Mouse (Mus musculus) kidney, adult 2 months (tissue): ENCODE results near the gene Mbtd1. TPM values are rescaled to one million over a fixed set of nuclear protein-coding genes. Genes with fewer than 3 reads are reported as not detected.
"Not testable (repeated sequence)": the region's sequence is repeated elsewhere in the genome, so short reads cannot be mapped to it uniquely, and the experiment has no call there.

Experiments used
- DNase-seq: peaks from one replicate; pipeline ENCODE4 v3.0.0; 2021
- H3K27ac ChIP-seq: fragments of 200-500 bp; 2 replicates; pipeline ENCODE4 v1.5.1; 2012; ENCODE audit warnings: low read depth, low read length, control low read depth, inconsistent platforms; ENCODE audit not compliant: insufficient read depth
- H3K27me3 ChIP-seq: fragments of 200-500 bp; replicated peaks from 2 replicates; pipeline ENCODE4 v1.6.1; 2012; ENCODE audit warnings: mild to moderate bottlenecking, moderate library complexity, low read length, inconsistent platforms; ENCODE audit not compliant: control insufficient read depth, insufficient read depth
- H3K36me3 ChIP-seq: fragments of 200-500 bp; 2 replicates; pipeline ENCODE4 v1.6.1; 2012; ENCODE audit warnings: mild to moderate bottlenecking, moderate library complexity, low read length, inconsistent platforms; ENCODE audit not compliant: control insufficient read depth, insufficient read depth
- H3K4me1 ChIP-seq: fragments of 200-500 bp; 2 replicates; pipeline ENCODE4 v1.6.1; 2011; ENCODE audit warnings: low read length; ENCODE audit not compliant: control insufficient read depth, insufficient read depth
- H3K4me3 ChIP-seq: fragments of 200-500 bp; 2 replicates; pipeline ENCODE4 v1.5.1; 2011; ENCODE audit warnings: mild to moderate bottlenecking, low read depth, low read length, control low read depth; ENCODE audit not compliant: insufficient read depth
- CTCF ChIP-seq: fragments of 200-500 bp; conservative IDR thresholded peaks from 2 replicates; pipeline ENCODE4 v1.5.1; 2011; ENCODE audit warnings: low read depth, mild to moderate bottlenecking, control low read depth, low read length, moderate library complexity, mixed read lengths; ENCODE audit not compliant: insufficient read depth, insufficient read length
- POLR2A ChIP-seq: fragments of 200-500 bp; IDR thresholded peaks from one replicate; pipeline ENCODE4 v1.6.1; 2011; ENCODE audit warnings: low read depth, low read length, control low read depth
- whole genome bisulfite sequencing: fragments of 180-500 bp; shearing (Covaris S2); methylation state at CpG from one replicate; pipeline ENCODE4 v1.1.7; 2018; 5-methylcytosine and 5-hydroxymethylcytosine counted together
- polyA plus RNA-seq: library from polyadenylated mRNA; depleted of rRNA; stranded (reverse); fragments of >200 nt; gene quantifications from 2 replicates; pipeline ENCODE4 v1.2.3, GENCODE M21; 2012

Gene Mbtd1
- polyA plus RNA-seq, 1 experiment: 5.1 TPM

DNA sequence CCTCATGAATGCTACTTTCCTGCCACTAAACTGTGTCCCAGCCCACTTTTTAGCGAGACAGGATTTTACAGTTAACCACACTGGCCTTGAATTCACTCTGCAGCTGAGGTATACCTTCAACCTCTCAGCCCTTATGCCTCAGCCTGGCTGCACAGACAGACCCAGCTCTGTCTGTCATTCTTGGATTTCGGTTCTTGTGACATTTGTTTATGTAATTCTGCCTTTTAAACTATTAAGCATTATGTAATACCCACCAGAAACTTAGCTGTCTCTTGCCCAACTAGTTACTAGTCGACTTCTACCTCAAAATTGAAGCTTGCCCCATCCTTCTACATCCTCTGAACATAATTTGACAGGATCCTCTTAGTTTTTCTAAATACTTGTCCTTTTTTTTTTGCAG, 22.2 kb downstream of the Mbtd1 start:
- Histone ChIP-seq H3K4me1 (peaks cover 2% of the 10 kb centered on the region; the same call in 1 of the 2 replicates), H3K36me3 (peaks cover 7% of the 10 kb centered on the region), H3K27me3 (no peaks in the 10 kb centered on the region), H3K4me3 (no peak overlapping the region), H3K27ac (no peak overlapping the region)
- DNase-seq: no peak
- WGBS: 54% methylated on average over 3 of the region's 3 CpGs
- no peak for TF ChIP-seq CTCF
- no peak for TF ChIP-seq POLR2A

- H3K4me1 ChIP-seq: peaks cover 2% of the 10 kb centered on the region; the same call in 1 of the 2 replicates
- H3K36me3 ChIP-seq: peaks cover 7% of the 10 kb centered on the region
- no peak overlapping the region for H3K4me3 ChIP-seq
- 83% methylated on average over 9 of the region's 9 CpGs for WGBS
- H3K27ac ChIP-seq: no peak overlapping the region
- H3K27me3 ChIP-seq: no peaks in the 10 kb centered on the region
- no peak for TF ChIP-seq CTCF
- TF ChIP-seq POLR2A: no peak
- DNase-seq: no peak
Observed at GRCm38 (mm10) chr11:93908829-93909228, 23.2 kb downstream of the Mbtd1 start.

DNA sequence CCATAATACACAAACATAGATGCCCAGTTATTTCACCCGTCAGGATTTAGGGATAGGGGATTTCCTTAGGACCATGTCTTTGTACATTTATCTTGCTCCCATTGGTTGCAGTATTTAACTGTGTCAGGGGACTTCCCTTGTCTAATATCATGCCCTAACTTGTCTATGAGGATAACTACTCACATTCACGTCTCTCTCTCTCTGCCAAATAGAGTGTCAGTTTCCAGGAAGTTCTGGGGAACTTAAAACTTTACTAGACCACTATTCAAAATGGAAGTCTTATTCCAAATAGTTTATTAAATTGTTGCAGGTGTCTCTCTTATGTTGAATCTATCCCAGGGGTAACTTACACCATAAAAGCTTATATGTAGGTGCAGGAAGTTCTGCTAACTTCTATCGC, 26.0 kb downstream of the Mbtd1 start:
- Histone ChIP-seq H3K27ac (no peak overlapping the region), H3K27me3 (no peaks in the 10 kb centered on the region), H3K4me3 (no peak overlapping the region), H3K4me1 (no peaks in the 10 kb centered on the region), H3K36me3 (peaks cover 8% of the 10 kb centered on the region)
- no peak for DNase-seq
- WGBS: 90% methylated on average over 3 of the region's 3 CpGs
- TF ChIP-seq POLR2A (no peak), CTCF (no peak)

DNA sequence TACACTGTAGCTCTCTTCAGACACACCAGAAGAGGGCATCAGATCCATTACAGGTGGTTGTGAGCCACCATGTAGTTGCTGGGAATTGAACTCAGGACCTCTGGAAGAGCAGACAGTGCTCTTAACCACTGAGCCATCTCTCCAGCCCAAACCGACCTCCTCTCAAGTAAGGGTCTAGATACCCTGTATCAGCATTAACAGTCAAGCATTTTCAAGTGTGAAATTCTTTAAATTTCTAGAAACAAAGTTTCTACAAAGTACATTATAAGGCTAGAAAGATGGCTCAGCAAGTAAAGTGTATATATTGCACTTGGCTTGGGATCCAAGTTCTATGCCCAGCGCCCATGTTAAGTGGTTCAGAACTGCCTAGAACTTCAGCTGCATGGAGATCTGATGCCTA, 29.4 kb downstream of the Mbtd1 start:
- not testable (repeated sequence) for H3K4me1 ChIP-seq, H3K27me3 ChIP-seq, DNase-seq, H3K27ac ChIP-seq, H3K4me3 ChIP-seq, H3K36me3 ChIP-seq
- 98% methylated on average over 2 of the region's 2 CpGs for WGBS

DNA sequence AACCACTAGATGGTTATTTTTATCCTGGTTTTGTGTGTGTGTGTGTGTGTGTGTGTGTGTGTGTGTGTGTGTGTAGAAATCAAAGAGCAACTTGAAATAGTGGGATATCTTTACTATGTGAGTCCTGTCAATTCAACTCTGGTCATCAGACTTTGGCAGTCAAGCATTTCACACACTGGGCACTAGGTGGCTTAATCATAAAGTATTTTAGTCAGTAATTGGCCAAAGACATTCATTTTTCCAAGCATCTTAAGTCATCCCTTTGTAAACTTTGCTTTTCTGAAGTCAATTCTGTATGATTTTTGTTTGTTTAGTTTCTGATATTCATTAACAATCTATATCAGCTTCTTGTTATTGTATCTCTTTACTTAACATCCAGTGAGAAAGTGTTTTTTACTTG, 43.5 kb downstream of the Mbtd1 start:
- H3K27me3 ChIP-seq: no peaks in the 10 kb centered on the region
- DNase-seq: peak; percentile 31
- H3K4me1 ChIP-seq: no peaks in the 10 kb centered on the region
- H3K36me3 ChIP-seq: peaks cover 8% of the 10 kb centered on the region
- H3K4me3 ChIP-seq: no peak overlapping the region
- H3K27ac ChIP-seq: no peak overlapping the region
- TF ChIP-seq POLR2A (no peak), CTCF (no peak)

GRCm38 (mm10) chr11:93940906-93941305, 55.3 kb downstream of the Mbtd1 start:
- peak overlapping the region; percentile 98 for H3K27ac ChIP-seq

GRCm38 (mm10) chr11:93944986-93945385, 59.3 kb downstream of the Mbtd1 start:
- H3K27me3 ChIP-seq: no peaks in the 10 kb centered on the region
- H3K4me1 ChIP-seq: peaks cover 18% of the 10 kb centered on the region; the same call in 1 of the 2 replicates
- H3K27ac ChIP-seq: peak overlapping the region; percentile 62; the same call in 1 of the 2 replicates
- H3K4me3 ChIP-seq: no peak overlapping the region
- TF ChIP-seq POLR2A: no peak
- no peak for TF ChIP-seq CTCF
- DNase-seq: peak; percentile 67
- H3K36me3 ChIP-seq: no peaks in the 10 kb centered on the region; the same call in 1 of the 2 replicates
- 34% methylated on average over 3 of the region's 3 CpGs for WGBS

More at GRCm38 (mm10) chr11:93940906-93941305, 55.3 kb downstream of the Mbtd1 start:
- DNase-seq: peak; percentile 37
- Histone ChIP-seq H3K27me3 (no peaks in the 10 kb centered on the region), H3K36me3 (no peaks in the 10 kb centered on the region), H3K4me1 (peaks cover 13% of the 10 kb centered on the region; the same call in 1 of the 2 replicates), H3K4me3 (no peak overlapping the region)
- WGBS: 38% methylated on average over 2 of the region's 2 CpGs
- TF ChIP-seq CTCF: no peak
- no peak for TF ChIP-seq POLR2A
